Mouse (Mus musculus): ENCODE data around the gene Oxnad1.
"Not testable (repeated sequence)": the region's sequence is repeated elsewhere in the genome, so short reads cannot be mapped to it uniquely, and the experiment has no call there.

The Oxnad1 gene

DNA sequence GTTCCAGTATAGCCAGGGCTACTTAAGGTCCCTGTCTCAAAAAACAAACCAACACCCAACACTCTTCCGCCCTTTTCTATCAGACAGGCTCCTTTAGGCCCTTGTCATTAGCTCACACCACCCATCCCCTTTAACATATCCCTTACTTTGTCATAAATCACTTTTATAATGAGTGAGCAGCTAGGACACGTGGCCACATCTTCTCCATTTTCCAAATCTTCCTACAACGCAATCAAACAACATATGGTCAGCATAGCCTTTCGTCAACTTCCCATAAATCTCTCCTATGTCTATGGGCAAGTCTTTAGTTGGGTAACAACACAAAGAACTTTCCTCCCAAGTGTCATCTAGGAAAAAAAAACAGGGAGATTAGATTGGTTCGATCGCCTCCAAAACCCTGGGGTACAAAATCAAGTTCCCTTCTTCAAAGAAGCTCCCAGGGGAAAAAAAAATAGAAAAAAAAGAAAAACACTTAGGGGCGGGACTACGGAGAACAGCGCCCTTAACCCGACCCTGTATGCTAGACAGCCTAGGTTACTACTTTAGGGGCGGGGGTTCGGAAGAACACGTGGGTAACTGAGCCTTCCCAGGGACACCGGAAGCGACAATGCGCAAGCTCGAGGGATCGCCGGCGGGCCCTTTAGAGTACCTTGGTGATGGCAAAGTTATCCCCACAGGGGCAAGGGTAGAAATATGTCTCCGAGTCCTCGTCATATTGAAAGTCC, at the start of gene Oxnad1:
Gene Oxnad1, plus strand, starts transcription at position 614 of the 725 bp plus-strand sequence.
- peak; percentile 2 for DNase-seq (ENCODE audit: low spot score)

DNA sequence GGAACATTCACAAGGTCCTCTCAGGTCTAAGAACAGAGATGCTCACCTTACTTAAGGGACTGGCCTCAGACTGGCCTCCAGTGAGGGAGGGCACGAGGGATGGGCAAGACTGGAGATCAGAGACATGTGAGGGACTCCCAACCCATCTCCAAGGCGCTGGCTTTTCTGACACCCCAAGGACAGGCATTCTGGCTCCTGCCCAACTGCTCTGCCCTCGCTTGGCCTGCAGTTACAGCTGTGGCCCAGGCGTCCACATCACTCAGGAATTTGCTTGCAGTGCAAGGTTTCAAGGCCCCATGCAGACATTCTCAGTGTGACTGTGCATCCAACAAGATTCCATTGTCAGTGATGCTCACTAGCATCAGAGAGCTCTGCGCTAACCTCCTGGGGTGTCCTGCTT, 48.7 kb upstream of the Oxnad1 start:
- DNase-seq (ENCODE audit: low spot score): no peak

DNA sequence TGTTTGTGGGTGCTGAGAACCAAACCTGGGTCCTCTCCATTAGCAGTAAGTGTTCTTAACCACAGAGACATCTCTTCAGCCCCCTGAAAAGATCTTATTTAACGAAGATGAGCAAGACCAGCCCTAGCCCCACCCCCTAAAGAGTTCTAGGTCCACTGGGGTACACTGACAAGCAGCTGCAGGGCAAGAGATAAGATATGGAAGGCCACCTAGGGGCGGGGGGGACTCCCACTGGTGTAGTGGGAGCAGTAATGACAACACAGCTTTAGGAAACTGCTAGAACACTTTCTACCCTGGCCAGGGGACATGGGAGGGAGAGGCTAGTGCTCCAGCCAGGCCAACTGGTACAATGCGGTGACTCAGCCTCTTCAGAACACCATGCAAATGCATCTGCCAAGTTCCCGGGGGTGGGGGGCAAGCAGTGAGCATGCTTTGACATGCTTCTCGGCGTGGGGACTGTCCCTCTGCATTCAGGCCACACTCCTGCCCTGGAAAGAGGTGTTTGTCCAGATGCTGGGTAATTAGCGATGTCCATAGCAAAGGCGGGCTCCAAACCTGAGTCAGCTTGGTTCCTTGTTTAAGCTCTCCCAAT, 47.4 kb upstream of the Oxnad1 start:
- no peak for DNase-seq (ENCODE audit: low spot score)

DNA sequence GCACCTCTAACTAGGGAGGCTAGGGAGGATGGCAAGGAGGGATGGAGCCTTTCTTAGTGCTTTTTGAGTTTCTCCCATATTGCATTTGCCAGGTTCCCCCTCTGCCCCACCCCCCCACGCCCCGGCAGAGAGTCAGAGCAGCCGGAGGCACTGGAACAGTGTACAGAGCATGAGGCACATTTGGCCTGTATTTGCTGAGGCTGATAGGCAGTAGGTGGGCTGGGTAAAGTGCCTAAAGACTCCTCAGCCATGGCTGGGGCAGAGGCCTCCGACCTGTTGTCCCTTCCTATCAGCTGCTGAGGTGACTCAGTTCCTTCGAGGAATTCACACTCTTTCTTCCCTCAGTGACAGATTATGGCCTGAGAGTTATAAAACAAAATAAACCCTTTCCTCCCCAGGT, 43.1 kb upstream of the Oxnad1 start:
- DNase-seq (ENCODE audit: low spot score): no peak

DNA sequence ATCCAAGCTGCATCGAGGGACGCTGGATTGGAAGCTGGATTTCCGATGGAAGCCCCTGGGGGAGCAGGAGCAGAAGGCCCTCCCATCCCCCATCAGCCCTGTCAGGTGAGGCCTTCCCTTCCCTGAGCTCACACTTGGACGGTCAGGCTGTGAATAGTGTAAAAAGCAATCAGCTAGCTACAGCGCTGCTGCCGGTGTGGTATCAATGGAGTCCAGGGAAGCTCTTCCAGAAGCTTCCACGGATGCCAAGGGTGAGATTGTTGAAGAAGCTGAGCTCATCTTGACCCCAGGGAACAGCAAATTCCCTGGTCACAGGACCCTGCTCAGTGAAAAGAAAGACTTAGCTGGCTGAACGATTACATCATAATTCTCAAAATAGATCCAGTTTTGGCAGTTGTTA, 38.8 kb upstream of the Oxnad1 start:
- DNase-seq (ENCODE audit: low spot score): no peak

DNA sequence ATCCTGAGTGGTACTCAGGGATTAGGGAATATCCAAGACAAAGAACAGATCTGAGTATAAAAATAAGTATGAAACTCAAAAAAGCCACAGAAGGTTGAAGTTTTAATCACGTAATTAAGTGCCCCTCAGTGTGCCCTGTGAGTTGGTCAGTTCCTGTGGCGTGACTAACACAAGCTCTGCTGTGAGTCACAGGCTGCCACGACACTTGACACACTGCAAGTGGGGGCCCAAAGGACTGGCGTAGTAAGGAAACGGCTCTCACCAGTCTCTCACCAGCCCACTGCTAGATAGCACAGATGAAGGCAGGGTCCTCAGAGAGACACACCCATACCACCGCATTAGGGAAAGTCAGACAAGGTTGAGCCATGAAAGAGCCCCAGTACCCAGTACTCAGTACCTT, 35.0 kb upstream of the Oxnad1 start:
- DNase-seq (ENCODE audit: low spot score): no peak

DNA sequence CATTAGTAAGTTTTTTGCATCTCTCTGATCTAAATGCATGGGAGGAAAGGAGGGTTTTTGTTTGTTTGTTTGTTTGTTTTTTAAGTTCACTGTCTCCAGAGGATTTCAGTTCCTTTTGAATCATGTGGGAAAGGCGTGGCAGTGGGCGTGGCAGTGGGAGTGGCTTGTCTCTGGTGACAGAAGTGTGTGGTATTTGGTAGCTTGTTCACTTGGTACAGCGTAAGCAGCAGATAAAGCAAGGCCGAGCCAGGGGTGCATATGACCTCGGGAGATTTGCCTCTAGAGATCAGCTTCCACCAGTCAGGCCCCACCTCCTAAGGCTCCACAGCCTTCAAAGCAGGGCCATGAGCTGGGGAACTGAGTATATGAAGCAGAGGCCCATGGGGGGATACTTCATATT, 31.3 kb upstream of the Oxnad1 start:
- no peak for DNase-seq (ENCODE audit: low spot score)

DNA sequence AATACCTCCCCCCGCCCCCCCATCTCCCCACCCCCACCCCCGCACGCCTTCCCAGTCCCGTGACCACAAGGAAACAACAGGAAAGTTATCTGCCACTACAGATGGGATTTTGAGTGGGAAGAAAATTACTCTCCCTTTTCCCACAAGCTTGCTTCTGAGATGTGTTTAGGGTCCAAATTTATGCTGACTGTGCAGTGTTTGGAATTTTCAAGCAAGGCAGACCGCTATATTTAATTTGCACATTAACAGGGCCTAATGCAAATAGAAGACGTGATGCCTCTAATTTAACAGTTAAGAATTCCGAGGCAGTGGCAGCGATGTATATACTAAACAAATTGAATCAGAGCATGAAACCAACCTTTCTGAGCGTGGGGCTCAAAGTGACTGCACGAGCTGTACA, 30.4 kb upstream of the Oxnad1 start:
- no peak for DNase-seq (ENCODE audit: low spot score)

DNA sequence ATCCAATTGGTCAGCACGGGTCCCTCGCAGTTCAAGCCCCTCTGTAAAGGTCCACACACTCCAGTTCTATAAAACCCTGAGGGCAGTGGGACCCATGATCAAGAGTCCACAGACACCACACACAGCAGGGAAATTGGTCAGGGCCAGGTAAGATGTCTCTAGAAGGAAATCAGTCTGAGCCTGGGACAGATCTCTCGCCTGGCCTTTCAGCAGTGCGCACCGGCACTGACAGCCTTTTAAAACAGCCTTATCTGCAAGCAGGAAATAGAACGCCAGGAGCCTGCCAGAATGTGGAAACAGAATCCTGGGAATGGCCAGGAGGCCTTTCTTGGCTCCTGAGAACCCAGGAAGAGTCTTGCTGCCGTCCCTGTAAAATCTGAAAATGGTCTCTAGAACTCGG, 29.4 kb upstream of the Oxnad1 start:
- DNase-seq (ENCODE audit: low spot score): no peak

DNA sequence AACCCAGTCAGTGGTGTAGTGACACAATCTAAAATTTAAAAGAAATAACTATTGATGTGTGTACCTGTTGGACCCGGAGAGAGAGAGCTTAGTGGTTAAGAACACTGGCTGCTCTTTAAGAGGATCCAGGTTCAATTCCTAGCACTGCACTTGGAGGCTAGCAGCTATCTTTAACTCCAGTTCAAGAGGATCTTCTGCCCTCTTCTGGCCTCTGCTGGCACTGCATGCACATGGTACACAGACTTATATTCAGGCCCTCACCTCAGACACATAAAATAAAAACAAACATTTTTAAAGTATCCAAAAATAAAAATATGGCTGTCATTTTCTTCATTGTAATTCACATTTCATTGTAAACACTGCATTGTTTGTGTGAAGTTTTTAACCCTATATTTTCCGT, 28.5 kb upstream of the Oxnad1 start:
- no peak for DNase-seq (ENCODE audit: low spot score)

DNA sequence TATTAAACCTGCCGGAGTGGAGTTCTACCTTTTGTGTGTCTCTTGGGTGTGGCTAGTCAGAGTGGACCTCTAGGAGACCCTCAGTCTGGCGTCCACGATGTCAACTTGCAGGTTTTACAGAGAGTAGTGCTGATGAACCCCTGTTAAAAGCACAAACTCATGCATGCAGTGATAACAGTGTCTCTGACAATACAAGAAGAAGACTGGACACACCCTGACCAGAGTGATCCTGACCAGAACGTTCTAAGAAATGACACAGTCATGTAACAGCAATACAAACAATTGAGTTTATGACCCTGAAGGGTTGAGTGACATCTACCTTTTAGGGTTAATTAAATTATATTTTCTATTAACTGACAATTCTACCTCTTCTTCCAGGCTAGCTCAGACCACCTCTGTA, 27.5 kb upstream of the Oxnad1 start:
- DNase-seq (ENCODE audit: low spot score): no peak

DNA sequence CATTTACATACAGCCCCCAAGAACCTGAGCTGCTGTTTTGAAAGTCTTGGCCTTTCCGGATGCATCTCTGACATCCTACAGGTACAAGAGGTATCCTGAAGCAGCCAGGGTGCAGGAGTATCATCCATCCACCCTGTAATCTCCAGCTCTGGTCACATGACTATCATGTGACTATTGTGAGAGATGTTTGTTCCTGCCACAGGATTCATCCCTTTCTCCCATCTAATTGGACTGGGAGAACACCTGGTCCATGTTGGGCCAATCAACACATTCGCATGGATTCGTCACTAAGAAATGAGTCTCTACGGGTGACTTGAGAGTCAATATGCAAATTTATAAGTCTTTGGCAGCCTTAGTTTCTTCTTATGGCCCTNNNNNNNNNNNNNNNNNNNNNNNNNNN, 23.8 kb upstream of the Oxnad1 start:
- DNase-seq (ENCODE audit: low spot score): no peak

DNA sequence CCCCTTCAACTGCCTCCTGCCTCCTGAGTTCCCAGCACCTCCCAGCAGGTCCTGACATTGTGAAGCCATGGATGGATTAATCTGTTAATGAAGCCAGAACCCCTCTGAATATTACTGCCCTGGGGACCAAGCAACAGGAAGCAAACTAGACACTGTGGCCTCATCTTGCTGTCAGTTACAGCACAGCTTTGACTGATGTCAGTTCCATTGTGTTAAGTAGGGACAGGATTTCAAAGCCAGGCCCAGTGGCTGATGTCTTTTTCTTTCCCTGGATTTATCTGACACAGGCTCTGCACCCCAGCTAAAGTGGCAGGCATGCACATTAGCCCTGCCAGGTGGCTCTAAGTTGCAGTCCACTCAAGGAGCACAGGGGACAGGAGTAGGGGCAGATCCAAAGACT, 12.4 kb upstream of the Oxnad1 start:
- no peak for DNase-seq (ENCODE audit: low spot score)

DNA sequence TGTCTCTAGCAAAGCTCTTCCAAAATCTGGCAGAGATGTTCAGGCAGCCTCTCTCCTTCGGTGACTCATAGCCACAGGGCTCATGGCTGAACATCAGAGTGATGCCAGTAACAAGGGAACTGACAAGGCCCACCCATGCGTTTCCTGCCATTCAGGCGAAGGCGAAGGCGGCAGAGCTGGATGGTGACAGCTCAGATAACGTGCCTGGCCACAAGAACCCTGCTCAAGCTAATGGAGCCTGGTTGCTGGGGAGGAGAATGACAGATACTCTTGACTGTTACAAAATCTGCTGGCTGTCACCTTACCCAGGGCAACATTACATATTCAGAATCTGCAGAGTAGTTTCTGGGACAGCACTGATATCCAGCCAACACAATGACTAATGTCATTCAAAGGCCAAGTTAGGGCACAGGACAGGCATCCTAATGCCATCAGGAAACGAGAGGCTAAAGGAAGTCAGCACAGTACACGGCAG, 11.9 kb upstream of the Oxnad1 start:
- no peak for DNase-seq (ENCODE audit: low spot score)

DNA sequence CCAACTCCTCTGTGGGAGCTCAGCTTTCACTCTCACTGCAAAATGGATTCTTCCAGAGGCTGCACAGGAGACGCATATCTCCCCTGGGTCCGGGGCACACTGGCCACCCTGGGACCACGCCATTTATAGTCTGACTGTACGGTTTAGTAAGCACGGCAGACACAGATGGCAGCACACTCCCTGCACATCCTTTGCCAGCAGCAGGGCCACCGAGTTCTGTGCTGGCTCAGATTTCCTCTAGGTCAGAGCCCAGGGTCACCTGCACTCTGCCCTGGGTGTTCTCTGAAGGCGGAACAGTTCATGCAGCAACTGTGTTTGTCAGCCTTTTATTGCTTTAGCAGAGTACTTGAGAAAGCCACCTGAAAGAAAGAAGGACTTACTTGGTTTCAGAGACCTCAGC, 11.3 kb upstream of the Oxnad1 start:
- no peak for DNase-seq (ENCODE audit: low spot score)

DNA sequence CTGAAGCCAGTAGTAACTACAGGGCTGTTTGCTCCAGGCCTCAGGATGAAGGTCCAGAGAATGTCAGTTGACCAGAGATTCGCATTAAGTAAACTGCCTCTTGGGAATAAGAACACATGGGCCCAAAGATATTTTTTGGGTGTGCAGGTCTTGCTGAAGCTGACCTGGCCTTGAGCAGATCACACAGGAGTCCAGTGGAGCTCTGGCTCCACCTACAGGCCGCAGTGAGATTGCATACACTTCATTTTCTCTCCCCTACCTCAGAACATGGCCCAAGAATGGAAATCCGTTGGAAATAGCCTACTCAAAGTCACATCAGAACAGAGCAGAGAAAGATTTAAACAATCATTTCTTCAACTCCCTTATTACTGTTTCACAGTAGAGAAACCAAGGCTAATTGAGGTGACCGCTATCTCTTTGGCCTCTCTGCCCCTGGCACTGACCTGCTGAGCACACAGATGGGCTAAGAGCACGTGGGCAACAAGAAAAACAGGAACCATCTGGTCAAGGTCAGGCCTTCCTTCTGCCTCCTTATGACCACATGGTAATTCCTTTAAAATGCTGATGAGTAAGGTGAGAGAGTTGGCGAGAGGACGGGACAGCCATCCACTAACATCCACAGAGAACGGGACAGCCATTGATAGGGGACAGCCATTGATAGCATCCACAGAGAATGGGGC, 8.1 kb upstream of the Oxnad1 start:
- DNase-seq (ENCODE audit: low spot score): peak; percentile 46

DNA sequence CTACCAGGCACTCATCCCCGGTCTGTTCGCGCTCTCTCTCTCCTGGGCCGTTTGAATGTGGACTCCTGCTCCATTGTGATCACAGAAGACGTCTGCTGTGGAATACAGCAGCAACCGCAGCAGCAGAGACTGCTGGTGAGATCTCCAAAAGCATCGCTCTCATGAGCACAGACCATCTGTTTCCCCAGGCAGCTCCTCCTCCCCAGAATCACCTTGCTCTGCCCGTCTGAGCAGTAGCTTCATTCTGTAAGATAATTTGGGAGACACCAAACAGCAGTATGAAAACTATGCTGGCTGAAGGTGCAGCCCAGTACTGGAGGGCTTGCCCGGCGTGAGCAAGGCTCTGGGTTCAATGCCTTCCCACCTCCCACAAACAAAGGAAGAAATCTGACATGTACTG, 4.1 kb upstream of the Oxnad1 start:
- no peak for DNase-seq (ENCODE audit: low spot score)

DNA sequence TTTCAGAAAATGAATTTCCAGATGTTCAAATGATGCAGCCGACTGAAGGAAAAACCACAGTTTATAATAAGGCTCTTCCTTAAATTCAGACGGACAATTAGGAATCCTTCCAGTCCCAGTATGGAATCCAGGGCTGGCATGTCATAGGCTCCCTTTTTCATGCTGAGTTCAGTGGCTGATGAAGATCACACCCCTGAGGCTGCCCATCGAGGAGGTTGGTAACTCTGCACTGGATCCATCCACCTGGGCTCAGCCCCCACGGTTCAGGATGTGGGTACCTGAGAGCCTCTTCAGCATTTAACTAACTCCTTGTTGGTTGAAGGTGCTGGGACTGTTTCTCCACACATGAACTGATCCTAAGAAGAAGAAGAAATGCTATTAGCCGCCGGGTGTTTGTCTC, 2.3 kb upstream of the Oxnad1 start:
- no peak for DNase-seq (ENCODE audit: low spot score)

DNA sequence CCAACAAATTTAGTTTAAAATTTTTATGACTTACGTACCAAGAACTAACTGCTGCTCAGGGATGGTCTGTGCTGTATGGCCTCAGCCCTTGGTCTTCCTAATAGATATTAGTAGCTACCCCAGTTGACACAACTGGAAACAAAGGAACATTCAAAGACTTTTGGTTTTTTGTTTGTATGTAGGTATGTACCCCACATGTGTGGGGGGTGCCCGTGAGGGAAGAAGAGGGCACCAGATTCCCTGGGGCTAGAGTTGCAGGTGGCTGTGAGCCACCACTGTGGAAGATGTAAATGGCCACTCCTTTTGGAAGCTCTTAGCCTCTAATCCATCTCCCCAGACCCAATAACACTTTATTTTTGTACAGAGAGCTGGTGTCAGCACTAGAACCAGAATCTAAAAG, 1.7 kb upstream of the Oxnad1 start:
- DNase-seq (ENCODE audit: low spot score): no peak

DNA sequence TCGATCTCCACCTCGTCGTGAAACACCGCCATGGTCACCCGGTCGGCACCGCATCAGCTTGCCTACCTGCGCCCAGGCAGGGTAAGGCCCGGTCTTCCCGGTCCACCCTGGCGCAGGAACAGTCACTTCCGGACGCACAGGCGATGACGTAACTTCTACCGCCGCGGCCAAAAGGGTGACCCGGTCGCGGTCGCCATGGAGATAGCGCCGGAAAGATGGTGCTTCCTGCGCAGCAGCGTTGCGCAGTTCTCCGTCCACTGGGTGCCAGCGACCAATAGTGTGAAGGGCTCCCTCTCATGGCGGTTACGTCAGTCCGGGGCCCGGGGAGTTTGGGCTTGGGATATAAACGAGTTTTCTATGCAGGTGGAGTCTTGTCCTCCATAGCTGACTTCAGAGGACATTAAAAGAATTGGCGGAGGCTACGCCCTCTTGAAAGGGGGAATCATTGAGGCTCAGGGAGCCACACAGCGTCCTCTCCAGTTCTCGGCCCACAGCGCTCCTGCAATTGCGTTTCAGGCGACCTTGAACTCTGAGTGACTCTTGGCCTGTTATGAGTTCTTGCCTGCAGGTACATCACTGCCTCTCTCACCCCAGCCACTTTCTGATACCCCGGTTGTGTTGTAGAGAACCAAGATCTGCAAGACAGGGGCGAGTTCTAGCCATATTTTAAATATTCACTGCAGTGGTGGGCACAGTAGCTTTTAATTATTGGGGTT, 470 bp downstream of the Oxnad1 start, which contains the start of gene Dph3:
Gene Dph3, minus strand, starts transcription at position 244 of the 716 bp plus-strand sequence.
- DNase-seq (ENCODE audit: low spot score): peak; percentile 98

DNA sequence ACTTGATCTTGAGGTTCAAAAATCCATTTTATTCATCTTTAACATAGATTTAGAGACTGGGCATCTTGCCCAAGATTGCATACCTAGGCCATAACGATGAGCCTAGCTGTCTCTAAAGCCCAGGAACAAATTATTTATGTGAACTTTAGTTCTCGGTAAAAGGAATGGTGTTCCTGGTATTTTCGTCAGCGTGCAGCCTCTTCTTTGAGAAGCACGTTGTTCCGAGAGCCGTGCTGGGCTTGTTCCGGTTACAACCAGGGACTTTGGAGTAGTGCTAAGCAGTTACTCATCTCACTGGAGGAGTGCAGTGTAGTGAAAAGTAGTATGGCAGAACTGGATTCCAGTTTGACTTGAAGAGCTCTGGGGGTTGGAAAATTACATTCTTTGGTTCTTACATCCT, 1.1 kb downstream of the Oxnad1 start:
- peak; percentile 4 for DNase-seq (ENCODE audit: low spot score)

DNA sequence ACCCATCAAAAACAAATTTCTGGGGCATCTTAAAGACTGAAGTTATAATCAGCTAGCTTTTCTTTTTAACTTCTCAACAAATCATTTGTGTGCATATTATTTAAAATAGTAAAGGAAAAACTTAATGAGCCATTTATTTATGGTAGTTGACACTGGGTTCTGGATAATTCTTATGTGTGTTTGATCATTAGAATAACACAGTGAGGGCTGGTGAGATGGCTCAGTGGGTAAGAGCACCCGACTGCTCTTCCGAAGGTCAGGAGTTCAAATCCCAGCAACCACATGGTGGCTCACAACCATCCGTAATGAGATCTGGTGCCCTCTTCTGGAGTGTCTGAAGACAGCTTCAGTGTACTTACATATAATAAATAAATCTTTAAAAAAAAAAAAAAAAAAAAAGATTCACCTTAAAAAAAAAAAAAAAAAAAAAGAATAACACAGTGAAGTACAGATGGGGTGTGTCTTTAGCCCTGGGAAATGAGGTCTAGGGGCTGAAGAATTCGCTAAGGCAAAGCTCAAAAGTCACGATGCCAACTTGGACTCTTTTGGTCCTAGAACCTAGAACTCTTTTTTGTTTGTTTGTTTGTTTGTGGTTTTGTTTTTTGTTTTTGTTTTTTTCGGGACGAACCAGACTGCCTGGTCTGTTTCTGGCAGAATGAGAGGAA, 2.5 kb downstream of the Oxnad1 start:
- DNase-seq (ENCODE audit: low spot score): not testable (repeated sequence)
